Mouse (Mus musculus) heart, adult 2 months (tissue): Measurements from ENCODE around the gene Gnl1.
"Not testable (repeated sequence)": the region's sequence is repeated elsewhere in the genome, so short reads cannot be mapped to it uniquely, and the experiment has no call there.

ENCODE experiments used
- CTCF ChIP-seq: fragments of 200-600 bp; IDR thresholded peaks from 2 replicates; pipeline ENCODE4 v1.8.1; 2022; ENCODE audit warnings: antibody characterized with exemption, mild to moderate bottlenecking, moderate library complexity
- EP300 ChIP-seq: fragments of 200-500 bp; IDR thresholded peaks from 2 replicates; pipeline ENCODE4 v1.6.1; 2011; ENCODE audit warnings: low read depth, low read length, control low read depth; ENCODE audit not compliant: insufficient read depth

DNA sequence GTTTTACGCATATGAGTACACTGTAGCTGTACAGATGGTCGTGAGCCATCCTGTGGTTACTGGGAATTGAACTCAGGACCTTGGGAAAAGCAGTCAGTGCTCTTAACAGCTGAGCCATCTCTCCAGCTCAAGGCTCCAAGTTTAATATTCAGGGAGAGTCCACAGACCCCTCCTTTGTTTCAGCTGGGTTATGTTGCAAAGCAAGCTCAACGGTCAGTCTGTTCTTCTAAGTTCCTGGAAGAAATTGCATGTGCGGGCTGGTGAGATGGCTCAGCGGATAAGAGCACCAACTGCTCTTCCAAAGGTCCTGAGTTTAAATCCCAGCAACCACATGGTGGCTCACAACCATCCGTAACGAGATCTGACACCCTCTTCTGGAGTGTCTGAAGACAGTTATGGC lies 24.8 kb downstream of the Gnl1 start:
- not testable (repeated sequence) for TF ChIP-seq CTCF, EP300
